Mouse (Mus musculus): Measurements from ENCODE around the gene Rln3. TPM values are rescaled to one million over a fixed set of nuclear protein-coding genes. Genes with fewer than 3 reads are reported as not detected.

The Rln3 gene
- polyA plus RNA-seq, 2 experiments from 2014 or later = 45.1 to 59.1 TPM

GRCm38 (mm10) chr8:83994030-83994429 lies 50.8 kb downstream of the Rln3 start:
- ATAC-seq = no peak

Other genes with a start within 250 kb of the Rln3 start
- 10 to 100 TPM in 1 of 2 experiments, 1 to 10 TPM in 1; 8.9 to 11.5 TPM for gene Adgrl1, start 144.9 kb downstream of the Rln3 start, polyA plus RNA-seq (2017; shearing (Covaris generic))
- under 1 TPM; 0.20 to 0.92 TPM for gene Gm10644, start 89.8 kb downstream of the Rln3 start, polyA plus RNA-seq (2017; shearing (Covaris generic))
- 10 to 100 TPM; 22.3 to 45.2 TPM for gene Asf1b, start 89.5 kb downstream of the Rln3 start, polyA plus RNA-seq (2017; shearing (Covaris generic))
- 10 to 100 TPM in 1 of 2 experiments, 1 to 10 TPM in 1; 9.5 to 15.4 TPM for gene Prkaca, start 72.0 kb downstream of the Rln3 start, polyA plus RNA-seq (2017; shearing (Covaris generic))
- gene Samd1, start 47.3 kb downstream of the Rln3 start, polyA plus RNA-seq (2017; shearing (Covaris generic)) = 1 to 10 TPM; 5.9 to 6.3 TPM
- not detected for gene 1700067K01Rik, start 43.5 kb downstream of the Rln3 start, polyA plus RNA-seq (2017; shearing (Covaris generic))
- not detected for gene 2210011C24Rik, start 32.8 kb downstream of the Rln3 start, polyA plus RNA-seq (2017; shearing (Covaris generic))
- gene Palm3, start 23.5 kb downstream of the Rln3 start, polyA plus RNA-seq (2017; shearing (Covaris generic)) = 1 to 10 TPM; 2.0 to 2.9 TPM
- gene Il27ra, start 2.4 kb downstream of the Rln3 start, polyA plus RNA-seq (2017; shearing (Covaris generic)) = 100 to 1,000 TPM; 261 to 389 TPM
- gene Gm10643, start 20.1 kb upstream of the Rln3 start, polyA plus RNA-seq (2017; shearing (Covaris generic)) = 1 to 10 TPM; 1.2 to 1.7 TPM
- gene Rfx1, start 21.8 kb upstream of the Rln3 start, polyA plus RNA-seq (2017; shearing (Covaris generic)) = 10 to 100 TPM; 10.9 to 14.0 TPM
- gene Dcaf15, start 59.8 kb upstream of the Rln3 start, polyA plus RNA-seq (2017; shearing (Covaris generic)) = 10 to 100 TPM; 14.5 to 15.5 TPM
- 10 to 100 TPM in 1 of 2 experiments, 1 to 10 TPM in 1; 6.1 to 13.1 TPM for gene Podnl1, start 81.0 kb upstream of the Rln3 start, polyA plus RNA-seq (2017; shearing (Covaris generic))
- 10 to 100 TPM; 12.7 to 19.2 TPM for gene Cc2d1a, start 102.9 kb upstream of the Rln3 start, polyA plus RNA-seq (2017; shearing (Covaris generic))
- gene 4930432K21Rik, start 103.0 kb upstream of the Rln3 start, polyA plus RNA-seq (2017; shearing (Covaris generic)) = 1 to 10 TPM; 1.1 to 3.2 TPM
- under 1 TPM in 1 of 2 experiments, not detected in 1; 0.81 TPM for gene Nanos3, start 140.2 kb upstream of the Rln3 start, polyA plus RNA-seq (2017; shearing (Covaris generic))
- gene Zswim4, start 192.1 kb upstream of the Rln3 start, polyA plus RNA-seq (2017; shearing (Covaris generic)) = 1 to 10 TPM; 3.3 to 4.3 TPM
- gene D8Ertd738e, start 204.7 kb upstream of the Rln3 start, polyA plus RNA-seq (2017; shearing (Covaris generic)) = 100 to 1,000 TPM; 365 to 370 TPM
- 1 to 10 TPM; 7.2 to 9.5 TPM for gene Mri1, start 212.3 kb upstream of the Rln3 start, polyA plus RNA-seq (2017; shearing (Covaris generic))
- 10 to 100 TPM; 52.0 to 56.6 TPM for gene Ccdc130, start 225.4 kb upstream of the Rln3 start, polyA plus RNA-seq (2017; shearing (Covaris generic))

Data from CD4-positive, CD25-positive, alpha-beta regulatory T cell, adult 4 months (primary cell).